Mouse (Mus musculus): ENCODE results near the gene Pgbd5.
A peak's percentile ranks its signal among the peaks of the same experiment; 100 is the strongest.

Gene Pgbd5

GRCm38 (mm10) chr8:124340360-124341068 is 98.9 kb downstream of the Pgbd5 start:
- DNase-seq: peak in 1 of 2 experiments; percentile 2

GRCm38 (mm10) chr8:124339742-124340141 is 99.7 kb downstream of the Pgbd5 start:
- peak in 1 of 2 experiments; percentile 1 for DNase-seq

- no peak for DNase-seq
These were observed 103.2 kb downstream of the Pgbd5 start for GRCm38 (mm10) chr8:124336302-124336701.

DNA sequence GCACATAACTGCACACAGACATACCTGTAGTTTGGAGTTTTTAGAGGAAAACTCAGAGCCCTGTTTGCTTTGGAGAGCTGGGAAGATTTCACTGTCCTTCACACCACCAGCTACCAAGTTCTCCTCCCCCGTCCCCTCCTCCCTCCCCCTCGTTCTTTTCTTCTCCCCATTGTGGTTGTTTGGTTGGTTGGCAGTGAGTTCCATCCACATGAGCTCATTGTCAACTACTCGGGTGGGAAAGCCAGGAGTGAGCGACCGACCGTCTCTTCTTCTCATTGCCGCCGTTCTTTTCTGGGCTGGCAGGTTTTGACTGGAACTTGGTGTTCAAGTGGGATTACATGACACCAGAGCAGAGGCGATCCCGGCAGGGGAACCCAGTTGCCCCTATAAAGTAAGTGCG is 107.8 kb downstream of the Pgbd5 start:
- DNase-seq: no peak

DNA sequence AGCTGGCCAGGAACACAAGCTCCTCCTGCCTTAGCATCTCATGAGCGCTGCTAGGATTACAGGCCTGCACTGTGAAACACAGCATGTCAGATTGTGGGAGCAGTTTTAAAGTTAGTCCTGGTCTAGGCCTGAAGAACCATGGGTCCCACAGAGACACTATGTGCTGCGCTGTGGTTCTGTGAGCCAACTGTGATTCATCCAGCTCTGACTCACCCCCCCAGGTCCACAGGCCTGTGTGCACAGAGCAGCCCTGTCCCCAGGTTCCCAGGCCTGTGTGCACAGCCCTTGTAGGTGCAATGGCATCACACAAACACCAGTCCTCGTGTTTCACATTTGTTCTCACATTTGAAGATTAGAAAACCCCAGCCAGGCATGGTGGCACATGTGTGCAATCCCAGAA is 108.4 kb downstream of the Pgbd5 start:
- DNase-seq: no peak

GRCm38 (mm10) chr8:124330433-124330832 is 109.0 kb downstream of the Pgbd5 start:
- no peak for DNase-seq

GRCm38 (mm10) chr8:124329690-124330089 is 109.8 kb downstream of the Pgbd5 start:
- no peak for DNase-seq

- no peak for DNase-seq
These were observed 111.2 kb downstream of the Pgbd5 start for GRCm38 (mm10) chr8:124328259-124328658.

GRCm38 (mm10) chr8:124323356-124323755 is 116.1 kb downstream of the Pgbd5 start:
- no peak for DNase-seq

DNA sequence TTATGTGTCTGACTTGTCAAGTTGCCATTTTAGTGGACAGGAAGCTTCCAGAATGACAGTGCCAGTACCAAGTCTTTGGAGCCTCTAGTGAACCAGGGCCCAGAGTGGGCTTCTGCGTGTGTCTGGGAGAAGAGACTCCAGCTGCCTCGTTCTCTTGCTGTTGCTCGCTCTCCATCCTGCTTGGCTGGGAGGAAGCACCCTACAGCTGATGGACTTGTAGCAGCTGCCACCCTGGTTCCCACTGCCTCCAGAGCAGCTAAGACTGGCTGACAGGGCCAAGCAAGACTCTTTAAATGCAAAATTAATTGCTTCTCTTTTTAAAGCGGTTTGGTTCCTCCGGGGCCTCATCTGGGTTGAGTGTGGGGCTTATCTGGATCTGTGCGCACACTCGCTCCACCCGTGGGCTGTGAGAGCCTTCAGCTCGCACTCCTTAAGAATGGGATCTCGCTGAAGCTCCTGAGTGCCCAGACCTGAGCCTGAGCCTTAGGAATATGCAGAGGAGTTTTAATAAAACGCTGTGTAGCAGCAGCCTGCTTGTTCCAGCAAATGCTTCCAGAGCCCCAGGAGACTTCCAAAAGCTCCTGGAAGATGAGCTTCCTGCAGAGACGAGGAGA is 118.1 kb downstream of the Pgbd5 start:
- DNase-seq: no peak

- peak in 1 of 2 experiments; percentile 51 for DNase-seq
These were observed 120.2 kb downstream of the Pgbd5 start for GRCm38 (mm10) chr8:124319316-124319652.
